Mouse (Mus musculus): Measurements from ENCODE around the gene Plxnb2.

- TF ChIP-seq POLR2A (IDR thresholded peaks at IDR 0.05; ENCODE audit: insufficient read depth, low read depth, low read length) = no peak
- no peak for TF ChIP-seq CTCF (IDR thresholded peaks at IDR 0.05)
These were observed 32.9 kb upstream of the Plxnb2 start for GRCm38 (mm10) chr15:89213517-89213916.

Measured in heart, adult 2 months (tissue).